Mouse (Mus musculus): ENCODE data around the gene Mzt1. TPM values are rescaled to one million over a fixed set of nuclear protein-coding genes. Genes with fewer than 3 reads are reported as not detected.

Gene Mzt1
- polyA plus RNA-seq, 1 experiment from 2014 or later: 66.6 TPM

DNA sequence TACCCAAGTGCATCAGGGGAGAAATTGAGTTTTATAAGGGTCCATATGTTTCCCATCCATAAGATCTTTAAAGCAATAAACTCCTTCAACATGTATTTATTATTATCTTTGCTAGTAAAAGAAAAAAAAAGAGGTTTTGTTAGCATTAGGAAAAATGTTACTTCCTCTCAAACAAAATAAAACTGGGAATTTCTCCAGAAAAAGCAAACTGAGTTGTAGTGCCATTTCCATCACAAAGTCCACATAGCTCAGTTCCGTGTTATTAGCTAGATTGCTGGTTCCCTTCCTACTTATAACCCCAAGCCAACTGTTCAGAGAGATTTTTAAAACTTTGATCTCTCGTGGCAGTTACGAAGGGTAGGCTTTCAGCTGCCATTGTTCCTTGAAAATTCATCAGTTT, 55.3 kb downstream of the Mzt1 start:
- ATAC-seq (ENCODE audit: insufficient read depth, low FRiP score): no peak
- Histone ChIP-seq H3K36me3 (ENCODE audit: control insufficient read depth, insufficient read depth, low read length) (no peaks in the 10 kb centered on the region), H3K4me3 (replicated peaks; ENCODE audit: low read length) (no peak overlapping the region), H3K27ac (ENCODE audit: low read length) (no peak overlapping the region), H3K4me1 (ENCODE audit: control insufficient read depth, insufficient read depth, low read length) (no peaks in the 10 kb centered on the region), H3K27me3 (ENCODE audit: control insufficient read depth, insufficient read depth, low read length) (no peaks in the 10 kb centered on the region), H3K9me3 (replicated peaks; ENCODE audit: control insufficient read depth, low read length) (no peaks in the 10 kb centered on the region), H3K9ac (ENCODE audit: low read length) (no peak overlapping the region), H3K4me2 (ENCODE audit: low read depth, low read length) (no peak overlapping the region)
- WGBS: 48% methylated on average over 3 of the region's 3 CpGs

- Histone ChIP-seq H3K4me2 (ENCODE audit: low read depth, low read length) (no peak overlapping the region), H3K9ac (ENCODE audit: low read length) (no peak overlapping the region), H3K27me3 (ENCODE audit: control insufficient read depth, insufficient read depth, low read length) (no peaks in the 10 kb centered on the region), H3K4me3 (replicated peaks; ENCODE audit: low read length) (no peak overlapping the region), H3K9me3 (replicated peaks; ENCODE audit: control insufficient read depth, low read length) (no peaks in the 10 kb centered on the region), H3K4me1 (ENCODE audit: control insufficient read depth, insufficient read depth, low read length) (no peaks in the 10 kb centered on the region), H3K27ac (ENCODE audit: low read length) (no peak overlapping the region), H3K36me3 (ENCODE audit: control insufficient read depth, insufficient read depth, low read length) (no peaks in the 10 kb centered on the region)
- WGBS: 41% methylated on average over 3 of the region's 3 CpGs
- no peak for ATAC-seq (ENCODE audit: insufficient read depth, low FRiP score)
These were observed 56.1 kb downstream of the Mzt1 start for GRCm38 (mm10) chr14:98989818-98990217.

Other genes with a start within 250 kb of the Mzt1 start
- gene Rpl36a-ps1, start 51.8 kb downstream of the Mzt1 start, polyA plus RNA-seq (2015; fragmentation: Nextera tagmentation; extraction: Ambion mirVana): 0.79 and 3.1 TPM in 2 replicates
- gene Bora, start 88 bp upstream of the Mzt1 start, polyA plus RNA-seq (2015; fragmentation: Nextera tagmentation; extraction: Ambion mirVana): 49.5 and 53.5 TPM in 2 replicates
- gene Pibf1, start 53.3 kb upstream of the Mzt1 start, polyA plus RNA-seq (2015; fragmentation: Nextera tagmentation; extraction: Ambion mirVana): 13.7 and 14.8 TPM in 2 replicates
- 22.7 and 24.7 TPM in 2 replicates for gene Dis3, start 53.6 kb upstream of the Mzt1 start, polyA plus RNA-seq (2015; fragmentation: Nextera tagmentation; extraction: Ambion mirVana)

All from stomach, embryonic 16.5 days (tissue).